Mouse (Mus musculus): ENCODE results near the gene Emilin1.

The Emilin1 gene

DNA sequence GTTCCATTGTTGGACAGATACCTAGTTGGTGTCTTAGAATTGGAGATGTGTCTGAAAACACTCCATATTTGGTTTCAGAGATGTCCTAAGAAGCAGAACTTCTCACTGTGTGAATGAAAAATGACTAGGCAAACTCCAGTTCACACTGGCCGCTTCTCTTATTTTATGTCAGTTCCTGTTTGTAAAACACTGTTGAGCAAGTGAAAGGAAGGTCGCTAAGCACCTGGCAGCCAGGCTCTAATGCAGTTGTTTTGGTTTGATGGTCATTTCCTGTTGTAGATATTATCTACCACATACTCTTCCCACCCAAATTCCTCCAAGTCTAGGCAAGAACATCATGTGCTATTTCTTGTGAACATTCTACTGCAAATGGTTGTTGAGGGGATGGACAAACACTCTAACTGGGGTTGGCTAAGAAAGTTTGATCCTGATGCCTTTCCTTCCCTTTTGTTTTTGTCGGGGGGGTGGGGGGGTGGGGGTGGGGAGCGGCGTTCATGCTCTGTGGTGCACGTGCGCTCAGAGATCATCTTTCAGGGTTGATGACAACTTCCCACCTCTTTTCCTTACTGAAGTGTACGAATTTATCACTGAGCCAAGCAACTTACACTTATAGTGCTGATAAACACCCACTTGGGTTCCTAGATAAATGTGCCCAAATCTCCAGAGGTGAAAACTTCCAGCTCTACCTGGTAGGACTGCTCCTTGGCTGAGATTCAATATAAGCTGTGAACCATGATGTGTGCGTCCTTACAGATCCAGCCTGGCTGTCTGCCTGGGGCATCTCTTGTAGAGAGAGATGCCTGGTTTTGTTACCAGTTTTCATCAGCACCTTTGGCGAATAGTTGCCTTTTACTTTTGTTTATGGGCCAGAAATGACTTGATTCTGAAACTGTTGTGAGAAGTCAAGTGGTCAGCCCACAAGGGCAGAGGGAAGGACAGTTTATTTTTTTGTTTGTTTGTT lies 48.6 kb downstream of the Emilin1 start:
- TF ChIP-seq CTCF (conservative IDR thresholded peaks at IDR 0.05; ENCODE audit: low read length) = no peak
- TF ChIP-seq POU5F1 (IDR thresholded peaks at IDR 0.05; ENCODE audit: borderline replicate concordance, low read length) = no peak
- no peak for TF ChIP-seq NANOG (IDR thresholded peaks at IDR 0.05; ENCODE audit: borderline replicate concordance, low read length)
- peaks cover 20% of the 10 kb centered on the region for H3K4me1 ChIP-seq (replicated peaks; ENCODE audit: low read depth, low read length)
- no peak overlapping the region for H3K4me3 ChIP-seq (replicated peaks; ENCODE audit: low read length)
- H3K36me3 ChIP-seq (ENCODE audit: insufficient read depth, low read length) = peaks cover 23% of the 10 kb centered on the region
- H3K27me3 ChIP-seq (ENCODE audit: insufficient read depth, low read length) = peaks cover 11% of the 10 kb centered on the region; the same call in 1 of the 2 replicates
- no peaks in the 10 kb centered on the region for H3K9me3 ChIP-seq (ENCODE audit: low read length)

DNA sequence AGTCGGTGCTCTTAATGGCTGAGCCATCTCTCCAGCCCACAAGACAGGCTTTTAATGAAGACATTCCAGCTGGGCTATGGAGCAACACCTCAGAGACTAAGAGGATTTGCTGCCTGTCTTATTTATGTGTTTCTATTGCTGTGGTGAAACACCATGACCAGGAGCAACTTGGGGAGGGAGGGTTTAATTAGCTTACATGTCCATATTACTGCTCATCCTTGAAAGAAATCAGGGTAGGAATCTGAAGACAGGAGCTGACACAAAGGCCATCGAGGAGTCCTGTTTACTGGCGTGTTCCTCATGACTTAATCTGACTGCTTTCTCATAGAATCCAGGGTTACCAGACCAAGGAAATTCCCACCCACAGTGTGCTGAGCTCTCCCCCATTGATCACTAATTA lies 50.7 kb downstream of the Emilin1 start:
- Histone ChIP-seq H3K36me3 (ENCODE audit: insufficient read depth, low read length) (peaks cover 4% of the 10 kb centered on the region), H3K4me1 (replicated peaks; ENCODE audit: low read depth, low read length) (peaks cover 14% of the 10 kb centered on the region), H3K9me3 (ENCODE audit: low read length) (no peaks in the 10 kb centered on the region), H3K27me3 (ENCODE audit: insufficient read depth, low read length) (peaks cover 18% of the 10 kb centered on the region; the same call in 1 of the 2 replicates), H3K4me3 (replicated peaks; ENCODE audit: low read length) (no peak overlapping the region)
- no peak for TF ChIP-seq NANOG (IDR thresholded peaks at IDR 0.05; ENCODE audit: borderline replicate concordance, low read length)
- TF ChIP-seq CTCF (conservative IDR thresholded peaks at IDR 0.05; ENCODE audit: low read length) = no peak
- TF ChIP-seq POU5F1 (IDR thresholded peaks at IDR 0.05; ENCODE audit: borderline replicate concordance, low read length) = no peak

DNA sequence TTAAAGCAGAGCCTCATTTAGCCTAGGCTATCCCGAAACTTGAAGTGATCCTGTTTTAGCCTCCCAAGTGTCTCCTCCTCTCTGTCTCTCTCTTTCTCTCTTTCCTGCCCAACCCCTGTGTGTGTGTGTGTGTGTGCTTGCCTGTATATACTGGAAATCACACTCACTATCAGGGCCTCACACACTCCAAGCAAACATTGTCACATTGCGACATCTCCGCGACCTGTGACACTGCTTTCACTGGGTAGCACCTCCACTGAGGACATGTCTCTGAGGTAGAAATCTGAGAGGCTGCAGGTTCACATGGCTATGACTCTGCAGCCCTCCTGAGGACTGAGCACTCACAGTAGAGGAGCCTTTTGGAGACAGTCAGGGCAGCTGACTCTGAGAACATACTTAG lies 53.0 kb downstream of the Emilin1 start:
- H3K9me3 ChIP-seq (ENCODE audit: low read length) = peaks cover 7% of the 10 kb centered on the region

DNA sequence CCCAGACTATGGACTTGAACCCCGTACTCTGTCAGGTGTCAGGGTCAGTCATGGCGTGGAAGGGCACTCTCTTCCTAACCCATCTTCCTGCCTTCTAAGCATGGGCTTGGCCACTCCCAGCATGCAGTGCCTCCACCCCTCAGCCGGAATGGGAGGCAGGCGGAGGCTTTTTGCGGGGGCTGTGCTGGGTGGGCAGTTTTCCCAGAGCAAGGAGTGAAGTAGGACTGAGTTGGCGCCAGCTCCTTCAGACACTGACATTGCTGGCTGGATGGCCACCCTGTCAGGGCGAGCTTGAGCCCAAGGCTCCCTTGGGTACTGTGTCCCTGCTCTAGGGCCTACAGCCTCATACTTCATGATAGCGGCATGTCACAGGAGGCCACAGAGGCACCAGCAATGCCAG lies 55.2 kb downstream of the Emilin1 start, which contains the start of gene Tcf23:
Gene Tcf23, plus strand, starts transcription at position 247 of the 400 bp plus-strand sequence.
- Histone ChIP-seq H3K4me3 (replicated peaks; ENCODE audit: low read length) (no peak within 1 kb of the TSS), H3K36me3 (ENCODE audit: insufficient read depth, low read length) (no peaks in the 10 kb centered on the region), H3K4me1 (replicated peaks; ENCODE audit: low read depth, low read length) (peaks cover 20% of the 10 kb centered on the region), H3K27me3 (ENCODE audit: insufficient read depth, low read length) (peaks cover 48% of the 10 kb centered on the region), H3K9me3 (ENCODE audit: low read length) (peaks cover 7% of the 10 kb centered on the region)
- TF ChIP-seq NANOG (IDR thresholded peaks at IDR 0.05; ENCODE audit: borderline replicate concordance, low read length) (no peak), POU5F1 (IDR thresholded peaks at IDR 0.05; ENCODE audit: borderline replicate concordance, low read length) (no peak), CTCF (conservative IDR thresholded peaks at IDR 0.05; ENCODE audit: low read length) (no peak)

More for the DNA sequence above, 53.0 kb downstream of the Emilin1 start:
- peaks cover 20% of the 10 kb centered on the region for H3K4me1 ChIP-seq (replicated peaks; ENCODE audit: low read depth, low read length)
- H3K27me3 ChIP-seq (ENCODE audit: insufficient read depth, low read length) = peaks cover 38% of the 10 kb centered on the region
- no peak overlapping the region for H3K4me3 ChIP-seq (replicated peaks; ENCODE audit: low read length)
- TF ChIP-seq POU5F1 (IDR thresholded peaks at IDR 0.05; ENCODE audit: borderline replicate concordance, low read length) (no peak), NANOG (IDR thresholded peaks at IDR 0.05; ENCODE audit: borderline replicate concordance, low read length) (no peak), CTCF (conservative IDR thresholded peaks at IDR 0.05; ENCODE audit: low read length) (no peak)
- no peaks in the 10 kb centered on the region for H3K36me3 ChIP-seq (ENCODE audit: insufficient read depth, low read length)

DNA sequence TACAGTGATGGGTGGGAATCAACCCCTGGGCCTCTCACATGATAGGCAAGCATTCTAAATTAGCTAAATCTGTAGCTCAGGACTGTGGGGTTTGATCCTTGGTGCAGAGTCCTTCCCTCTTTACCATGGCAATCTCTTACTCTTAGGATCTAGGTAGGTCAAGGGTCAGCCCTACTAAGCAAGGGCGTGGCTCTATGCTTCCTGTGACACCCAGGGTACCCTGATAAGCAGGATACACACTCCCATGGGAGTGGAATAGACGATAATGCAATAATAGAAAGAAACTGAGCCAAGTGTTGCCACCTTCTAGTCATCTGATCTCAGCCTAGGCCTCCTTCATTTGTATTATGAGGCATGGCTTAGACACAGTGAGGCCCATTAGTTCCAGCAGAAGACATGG lies 56.2 kb downstream of the Emilin1 start:
- TF ChIP-seq POU5F1 (IDR thresholded peaks at IDR 0.05; ENCODE audit: borderline replicate concordance, low read length) (no peak), CTCF (conservative IDR thresholded peaks at IDR 0.05; ENCODE audit: low read length) (no peak)
- Histone ChIP-seq H3K4me3 (replicated peaks; ENCODE audit: low read length) (no peak overlapping the region), H3K36me3 (ENCODE audit: insufficient read depth, low read length) (no peaks in the 10 kb centered on the region), H3K4me1 (replicated peaks; ENCODE audit: low read depth, low read length) (peaks cover 20% of the 10 kb centered on the region), H3K9me3 (ENCODE audit: low read length) (peaks cover 7% of the 10 kb centered on the region), H3K27me3 (ENCODE audit: insufficient read depth, low read length) (peaks cover 47% of the 10 kb centered on the region)

Data from E14TG2a.4 (cell line).